Mouse (Mus musculus) cerebellum, postnatal 25 days (tissue): ENCODE data around the gene Nr6a1.

Source experiments
- DNase-seq, 2 experiments: peaks; one replicate each; pipeline ENCODE4 v3.0.0; 2021; ENCODE audit warnings: mixed read lengths in 2 of 2

The Nr6a1 gene

DNA sequence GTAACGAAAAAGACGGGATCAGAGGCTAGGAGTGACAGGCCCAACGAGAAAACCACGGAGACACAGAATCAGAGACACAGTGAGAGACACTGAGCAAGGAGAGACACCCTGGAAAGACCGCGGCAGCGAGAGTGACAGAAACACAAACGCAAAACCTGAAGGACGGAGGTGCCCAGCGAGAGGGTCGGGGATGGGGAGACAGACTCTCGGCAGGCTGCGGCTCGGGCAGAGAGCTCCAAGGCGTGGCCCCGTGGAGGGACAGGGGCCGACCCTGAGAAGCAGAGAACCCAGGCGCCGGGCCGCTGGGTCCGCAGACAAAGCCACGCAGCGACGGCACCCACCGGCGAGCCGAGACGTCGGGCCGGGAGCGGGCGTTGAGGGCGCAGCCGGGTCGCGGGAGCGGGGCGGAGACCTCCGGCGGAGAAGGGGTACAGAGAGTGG lies 216.0 kb downstream of the Nr6a1 start:
- peak in 1 of 2 experiments; percentile 22 for DNase-seq

DNA sequence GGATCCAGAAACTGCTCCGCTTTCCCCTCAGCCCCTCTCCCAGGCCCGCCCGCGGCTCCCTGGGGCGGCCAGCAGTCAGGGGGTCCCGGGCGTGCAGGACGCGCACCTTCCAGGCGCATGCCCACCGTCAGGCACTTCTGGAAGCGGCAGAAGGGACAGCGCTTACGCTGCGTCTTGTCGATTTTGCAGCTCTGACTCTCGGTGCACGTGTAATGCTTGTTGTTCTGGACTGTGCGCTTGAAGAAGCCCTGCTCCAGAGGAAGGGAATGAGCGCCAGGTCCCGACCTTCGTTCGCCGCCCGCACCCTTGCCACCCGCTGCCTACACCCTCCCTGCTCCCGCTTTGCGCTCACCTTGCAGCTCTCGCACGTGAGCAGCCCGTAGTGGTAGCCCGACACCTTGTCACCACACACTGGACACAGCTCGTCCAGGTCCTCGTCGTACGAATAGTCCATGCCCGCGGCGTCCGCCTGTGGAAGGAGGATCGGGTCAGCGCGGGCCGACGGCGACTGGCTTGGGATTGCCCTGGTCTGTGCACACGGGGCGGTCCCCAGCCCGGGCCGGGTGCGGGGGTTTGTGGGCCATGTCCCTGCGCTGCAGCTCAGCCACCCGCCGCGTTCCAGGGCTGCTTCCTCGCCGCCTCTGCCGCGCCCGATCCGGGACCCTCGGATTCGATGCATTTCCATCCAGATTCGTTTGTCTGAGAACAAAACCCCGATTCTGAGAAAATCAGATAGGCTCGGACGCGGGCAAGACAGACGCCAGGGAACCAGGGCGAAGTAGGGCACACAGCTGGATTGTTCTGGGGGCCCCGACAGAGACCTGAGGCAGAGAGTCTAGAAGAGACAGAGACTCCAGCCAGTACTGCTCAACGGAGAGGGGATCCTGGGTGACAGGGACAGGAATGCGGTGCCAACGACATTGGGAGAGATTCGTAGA lies 216.9 kb downstream of the Nr6a1 start:
- DNase-seq, result peak; percentile 31 to 55

DNA sequence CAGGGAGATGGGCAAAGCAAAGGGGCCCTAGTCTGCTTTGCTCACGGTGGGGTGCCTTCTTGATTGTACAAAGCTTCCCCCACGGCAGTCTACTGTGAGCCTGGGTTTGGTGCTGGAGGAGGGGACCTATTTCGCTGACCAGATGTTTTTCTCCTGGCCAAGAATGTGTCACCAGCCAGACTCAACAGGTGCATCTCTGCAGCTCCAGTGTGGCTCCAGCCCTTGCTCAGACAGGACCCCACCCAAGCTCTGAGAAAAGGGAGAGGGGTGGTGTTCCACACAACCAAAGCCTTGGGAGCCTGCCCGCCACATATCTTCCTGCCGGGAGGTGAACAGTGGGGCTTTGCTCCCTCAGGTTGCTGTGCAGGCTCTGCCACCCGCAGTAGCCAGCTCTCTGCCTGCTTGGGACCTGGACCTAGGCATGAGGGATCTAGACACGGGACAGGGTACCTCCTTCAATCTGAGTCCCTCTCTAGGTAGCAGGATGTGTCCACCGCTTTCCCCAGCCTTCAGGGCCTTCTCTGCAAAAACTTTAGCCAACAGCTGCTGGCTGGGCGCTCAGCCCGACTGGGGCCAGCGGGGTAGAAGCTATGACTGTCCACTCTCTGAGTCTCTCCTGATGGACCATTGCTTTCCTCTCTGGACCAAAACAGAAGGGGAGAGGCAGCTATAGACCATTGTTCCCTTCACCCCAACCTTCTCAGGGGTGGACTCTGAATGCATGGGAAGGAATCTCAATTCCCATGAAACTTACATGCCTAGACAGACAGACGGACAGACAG lies 218.4 kb downstream of the Nr6a1 start:
- no peak for DNase-seq

DNA sequence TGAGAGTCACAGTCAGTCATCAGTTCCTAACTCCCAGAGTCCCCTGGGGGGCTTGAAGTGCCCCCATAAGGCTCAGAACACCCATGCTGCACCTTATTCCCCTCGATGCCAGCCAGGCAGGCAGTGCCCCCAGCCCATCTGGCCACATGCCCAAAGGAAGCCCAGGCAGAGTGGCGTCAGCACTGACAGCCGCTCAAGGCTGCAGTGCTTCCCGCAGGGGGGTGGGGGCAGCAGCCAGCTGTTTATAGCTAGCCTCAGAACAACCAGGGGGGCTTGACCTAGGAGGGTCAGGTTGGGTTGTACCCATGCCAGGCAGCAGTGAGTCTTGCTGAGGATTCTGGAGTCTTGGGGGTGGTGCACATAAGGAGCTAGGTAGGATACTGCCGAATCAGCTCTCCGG lies 220.8 kb downstream of the Nr6a1 start:
- DNase-seq, result no peak

DNA sequence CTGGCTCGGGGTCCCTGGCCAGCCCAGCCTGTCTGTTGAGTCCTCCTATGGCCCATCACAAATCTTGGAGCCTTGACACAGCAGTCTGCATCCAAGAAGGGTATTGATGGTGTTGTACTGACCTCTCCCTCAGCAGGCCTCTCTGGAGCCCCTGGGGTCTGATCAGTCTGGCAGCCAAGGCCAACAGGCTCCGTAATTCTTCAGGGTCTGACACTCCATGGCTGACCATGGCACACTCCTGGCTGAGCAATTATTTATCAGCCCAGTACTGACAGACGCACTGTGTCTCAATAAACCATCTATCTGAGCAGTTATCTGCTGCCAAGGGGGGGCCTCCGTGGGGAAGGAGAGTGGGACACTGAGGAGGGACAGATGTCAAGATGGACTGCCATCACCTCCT lies 222.5 kb downstream of the Nr6a1 start:
- DNase-seq, result no peak

DNA sequence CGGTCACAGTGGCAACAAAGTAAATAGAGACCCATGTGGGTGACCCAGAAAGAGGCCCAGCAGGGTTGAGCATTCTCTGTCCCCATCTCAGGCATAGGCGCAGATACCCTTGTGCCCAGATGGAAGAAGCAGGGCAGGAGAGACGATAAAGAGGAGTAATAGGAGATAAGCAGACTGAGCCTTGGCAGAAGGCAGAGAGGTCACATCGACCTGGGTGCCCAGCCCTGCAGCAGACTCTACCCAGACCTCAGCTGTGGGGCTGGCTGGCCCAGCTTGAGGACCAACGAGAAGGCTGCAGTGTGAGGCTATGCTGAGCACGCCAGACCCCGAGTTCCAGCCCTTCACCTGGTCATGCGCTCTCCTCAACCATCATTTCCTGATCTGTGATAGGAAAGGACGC lies 223.2 kb downstream of the Nr6a1 start:
- DNase-seq, result no peak

DNA sequence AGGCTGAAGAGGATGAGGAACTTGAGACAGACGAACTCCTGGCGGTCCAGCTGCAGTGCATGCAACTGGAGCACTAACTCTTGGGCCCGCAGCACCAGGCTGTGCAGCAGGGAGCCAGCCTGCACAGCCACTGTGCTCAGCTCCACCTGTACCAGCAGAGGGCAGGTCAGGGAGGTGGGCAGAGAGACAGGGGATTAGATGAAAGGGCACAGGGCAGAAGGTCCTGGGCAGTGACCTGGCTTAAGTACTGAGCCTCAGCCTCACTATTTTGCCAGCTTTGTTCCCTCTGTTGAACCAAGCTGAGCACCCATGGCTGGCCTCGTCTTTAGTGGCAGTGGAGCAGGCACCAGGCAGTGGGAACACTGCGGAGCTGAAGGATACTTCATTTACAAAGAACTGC lies 227.3 kb downstream of the Nr6a1 start:
- DNase-seq, result no peak

DNA sequence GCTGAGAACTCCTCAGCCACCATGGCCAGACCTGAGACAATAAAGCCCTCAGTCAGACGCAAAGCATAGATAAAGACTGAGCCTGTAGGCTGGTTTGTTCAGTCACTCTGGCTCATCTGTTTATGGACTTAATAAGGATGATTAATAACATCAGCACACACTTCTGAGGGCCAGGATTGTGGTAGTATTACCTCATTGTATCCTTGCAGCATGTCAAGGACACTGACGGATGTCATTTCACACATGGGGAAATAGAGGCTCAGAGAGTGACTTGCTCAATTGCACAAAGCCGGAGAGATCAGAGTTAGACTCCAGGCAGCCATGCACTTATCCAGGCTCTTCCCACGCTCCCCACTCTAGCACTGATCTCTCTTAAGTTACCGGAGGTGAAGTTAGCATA lies 228.9 kb downstream of the Nr6a1 start:
- no peak for DNase-seq

DNA sequence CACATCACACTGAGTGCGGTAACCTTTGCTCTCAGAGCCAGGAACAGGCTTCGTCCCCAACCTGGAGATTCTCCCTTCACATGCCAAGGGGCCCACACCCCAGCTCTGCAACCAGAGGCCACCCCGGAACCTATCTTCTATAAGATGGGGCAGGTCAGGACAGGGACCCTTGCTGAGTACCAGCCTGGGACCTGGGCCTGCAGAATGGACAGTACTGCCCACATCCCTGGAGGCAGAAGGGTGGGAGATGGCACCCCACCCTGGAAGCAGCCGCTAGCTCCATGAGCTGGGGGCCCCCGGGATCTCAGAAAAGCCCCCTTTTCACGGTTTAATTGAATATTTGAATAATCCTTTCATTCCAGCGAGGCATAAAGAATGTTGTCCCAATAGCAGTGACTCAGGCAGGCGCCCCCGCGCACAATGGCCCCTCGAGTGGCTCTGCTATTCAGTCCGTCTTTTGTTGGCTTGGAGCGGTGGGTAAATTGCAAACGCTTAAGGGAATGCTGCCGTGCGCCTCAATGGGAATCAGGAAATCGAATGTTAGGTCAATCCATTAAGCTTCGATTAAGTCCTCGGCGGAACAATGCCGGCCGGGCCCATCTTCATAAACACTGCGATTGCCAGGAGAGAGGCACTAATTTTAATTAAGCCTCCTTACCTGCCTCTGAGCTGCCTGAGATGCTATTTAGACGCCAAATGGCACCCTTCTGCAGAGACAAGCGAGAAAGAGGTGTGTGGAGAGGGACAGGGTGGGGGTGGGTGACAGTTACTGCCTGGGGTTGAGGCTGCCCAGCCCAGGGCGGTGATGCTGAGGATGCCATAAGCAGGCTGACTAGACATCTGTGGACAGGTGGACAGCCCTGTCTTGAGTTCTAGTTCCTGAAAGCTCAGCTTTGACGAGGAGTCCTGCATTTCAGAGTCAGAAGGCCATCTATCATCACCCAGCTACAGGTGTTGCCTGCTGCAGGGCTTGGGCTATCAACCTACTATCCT lies 230.1 kb downstream of the Nr6a1 start:
- no peak for DNase-seq

DNA sequence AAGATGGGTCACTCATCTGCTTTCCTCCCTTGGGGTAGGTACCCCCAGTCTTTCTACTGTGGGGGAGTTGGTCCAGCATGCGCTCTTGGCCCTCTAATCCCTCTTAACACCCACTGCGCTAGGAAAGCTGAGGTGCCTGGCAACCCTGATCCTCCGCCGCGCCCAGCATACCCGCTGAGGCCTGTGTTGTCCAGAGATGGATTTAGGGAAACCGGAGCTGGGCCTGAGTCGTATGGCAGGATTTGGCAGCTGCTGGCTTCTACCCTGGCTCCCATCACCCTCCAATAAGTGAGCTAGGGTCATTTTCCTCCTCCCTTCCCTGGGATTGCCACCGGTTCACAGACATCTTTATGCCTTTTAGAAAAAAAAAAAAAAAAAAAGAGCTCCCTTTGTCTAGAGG lies 231.7 kb downstream of the Nr6a1 start:
- no peak for DNase-seq

DNA sequence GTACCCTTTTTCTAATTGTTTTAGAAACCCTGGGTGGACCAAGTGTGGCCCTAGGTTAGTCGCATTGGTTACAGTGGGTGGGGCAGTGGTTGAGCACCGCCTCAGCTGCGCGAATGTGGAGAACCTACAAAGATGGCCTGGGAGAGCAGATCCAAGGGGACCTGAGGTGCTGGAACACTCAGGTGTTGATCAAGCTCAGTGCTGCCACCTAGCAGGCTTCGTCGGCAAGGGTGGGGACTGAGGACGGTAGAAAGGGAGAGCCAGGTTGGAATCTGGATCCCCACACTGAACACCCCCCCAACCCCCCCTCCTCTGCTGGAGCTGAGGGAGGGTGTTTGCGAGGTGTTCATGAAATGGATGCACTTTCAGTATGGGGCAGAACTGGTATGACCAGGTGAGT lies 235.9 kb downstream of the Nr6a1 start:
- DNase-seq, result peak; percentile 66 to 78

DNA sequence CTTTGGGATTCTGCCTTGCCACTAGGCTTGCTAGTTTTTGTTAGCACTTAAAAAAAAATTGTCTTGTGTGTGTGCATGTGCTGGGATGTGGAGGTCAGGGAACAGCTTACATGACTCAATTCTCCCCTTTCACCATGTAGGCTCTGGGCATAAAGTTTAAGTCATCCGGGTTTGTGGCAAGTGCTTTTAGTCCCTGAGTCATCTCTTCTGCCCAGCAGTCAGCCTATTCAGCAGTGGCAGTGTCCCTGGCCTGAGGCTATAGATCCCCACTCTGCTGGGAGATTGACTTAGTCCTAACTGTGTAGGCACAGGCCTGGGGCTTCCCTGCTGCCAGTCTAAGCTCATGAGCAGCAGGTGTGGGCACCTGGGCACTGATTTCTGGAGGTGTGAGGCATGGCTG lies 237.6 kb downstream of the Nr6a1 start:
- no peak for DNase-seq

DNA sequence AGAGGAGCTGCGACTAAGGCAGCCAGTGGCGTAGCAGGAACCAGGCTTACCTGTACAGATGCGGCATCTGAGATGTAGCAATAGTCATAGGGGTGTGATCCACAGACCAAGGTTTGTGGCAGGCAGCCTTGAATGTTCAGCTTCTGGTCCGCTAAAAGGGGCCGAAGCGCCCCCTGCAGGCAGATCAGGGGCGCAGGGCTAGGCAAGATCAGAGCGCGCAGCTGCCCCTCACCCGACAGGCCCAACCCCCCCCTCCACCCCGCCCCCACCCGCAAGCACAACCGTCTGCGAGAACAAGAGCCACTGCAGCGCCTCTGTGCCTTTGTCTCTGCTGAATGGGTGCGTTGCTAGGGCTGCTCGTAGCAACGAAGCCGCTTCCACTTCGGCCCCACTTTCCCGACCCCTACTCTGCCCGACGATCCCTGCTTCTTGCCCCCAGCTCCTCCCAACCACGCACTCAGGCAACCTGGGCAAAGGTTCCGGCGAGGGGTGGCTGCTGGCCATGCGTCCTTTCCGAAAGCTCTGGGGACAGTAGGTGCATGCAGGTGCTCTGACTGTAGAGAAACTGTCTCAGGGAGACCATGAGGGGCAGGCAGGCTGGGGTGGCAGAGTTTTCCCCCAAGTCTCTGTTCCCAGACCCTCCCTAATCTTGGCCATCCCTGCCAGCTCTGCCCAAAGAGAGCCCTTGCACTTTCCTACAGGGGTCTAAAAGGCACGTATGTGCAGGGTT lies 238.5 kb downstream of the Nr6a1 start:
- DNase-seq, result peak; percentile 53 to 67

DNA sequence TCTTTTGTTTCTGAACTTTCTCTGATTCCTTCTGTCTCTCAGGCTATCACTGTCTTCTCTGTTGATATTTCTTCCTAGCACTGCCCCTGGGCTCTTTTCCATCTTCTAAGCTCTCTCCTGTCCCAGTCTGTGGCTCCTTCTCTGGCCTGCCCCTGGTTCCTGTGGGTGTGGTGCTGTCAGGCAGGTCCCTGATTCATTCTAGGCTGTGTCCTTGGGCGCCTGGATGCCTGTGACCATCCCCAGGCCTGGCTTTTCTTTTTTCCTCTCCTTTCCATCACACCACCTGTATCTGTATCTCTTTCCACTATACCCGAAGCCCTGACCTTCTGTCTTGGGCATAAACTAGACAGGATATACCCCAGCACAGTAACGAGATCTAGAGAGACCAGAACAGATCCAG lies 241.7 kb downstream of the Nr6a1 start:
- no peak for DNase-seq

DNA sequence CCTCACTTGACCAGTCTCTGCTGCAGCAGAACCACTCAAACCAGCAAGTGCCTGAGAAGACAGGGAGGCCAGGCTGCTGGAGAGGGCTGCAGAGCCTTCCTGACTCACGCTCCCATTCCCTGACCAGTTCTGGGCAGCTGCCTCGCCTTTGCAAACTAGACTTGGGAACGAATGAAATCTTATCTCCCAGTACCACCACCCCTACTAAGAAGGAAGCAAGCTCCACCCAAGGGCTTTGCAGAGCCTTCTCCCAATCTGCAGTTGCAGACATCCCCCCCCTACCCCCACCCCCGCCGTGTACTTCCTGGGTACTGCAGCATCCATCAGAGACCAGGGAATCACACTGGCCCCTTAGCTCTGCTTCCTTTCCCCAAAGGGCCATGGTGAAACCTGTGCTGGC lies 244.4 kb downstream of the Nr6a1 start:
- DNase-seq, result no peak

DNA sequence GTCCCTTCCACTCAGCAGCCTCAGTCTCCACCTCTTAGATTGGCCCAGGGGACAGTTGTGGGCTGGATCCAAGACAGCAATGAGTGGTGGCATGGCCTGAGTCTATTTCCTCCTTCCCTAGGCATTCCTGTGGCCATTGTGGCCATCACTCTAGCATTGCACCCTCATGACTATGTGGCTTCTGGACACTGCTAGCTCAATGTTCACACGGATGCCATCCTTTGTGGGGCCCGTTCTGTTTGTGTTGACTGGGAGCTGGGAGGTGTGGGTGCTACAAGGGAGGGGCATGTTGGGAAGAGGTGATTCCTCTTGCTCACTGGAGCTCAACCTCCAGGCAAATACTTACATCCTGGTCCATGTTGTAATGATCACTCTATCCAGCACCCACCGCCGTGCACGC lies 245.3 kb downstream of the Nr6a1 start:
- no peak for DNase-seq

DNA sequence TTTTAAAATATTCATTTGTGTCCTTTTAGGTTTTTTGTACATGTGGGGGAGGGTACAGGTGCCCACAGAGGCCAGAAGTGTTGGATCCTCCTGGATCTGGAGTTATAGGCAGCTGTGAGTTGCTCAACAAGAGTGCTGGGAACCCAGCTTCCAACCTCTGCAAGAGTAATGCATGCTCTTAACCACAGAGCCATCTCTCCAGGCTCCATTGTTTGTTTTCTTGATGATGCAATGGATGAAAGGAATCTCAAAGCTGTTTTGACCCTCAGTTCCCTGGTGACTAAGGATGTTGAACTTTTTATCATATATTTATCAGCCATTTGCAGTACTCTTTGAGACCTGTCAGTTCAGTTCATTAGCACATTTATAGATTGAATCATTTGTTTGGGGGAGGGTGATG lies 248.5 kb downstream of the Nr6a1 start:
- no peak for DNase-seq

DNA sequence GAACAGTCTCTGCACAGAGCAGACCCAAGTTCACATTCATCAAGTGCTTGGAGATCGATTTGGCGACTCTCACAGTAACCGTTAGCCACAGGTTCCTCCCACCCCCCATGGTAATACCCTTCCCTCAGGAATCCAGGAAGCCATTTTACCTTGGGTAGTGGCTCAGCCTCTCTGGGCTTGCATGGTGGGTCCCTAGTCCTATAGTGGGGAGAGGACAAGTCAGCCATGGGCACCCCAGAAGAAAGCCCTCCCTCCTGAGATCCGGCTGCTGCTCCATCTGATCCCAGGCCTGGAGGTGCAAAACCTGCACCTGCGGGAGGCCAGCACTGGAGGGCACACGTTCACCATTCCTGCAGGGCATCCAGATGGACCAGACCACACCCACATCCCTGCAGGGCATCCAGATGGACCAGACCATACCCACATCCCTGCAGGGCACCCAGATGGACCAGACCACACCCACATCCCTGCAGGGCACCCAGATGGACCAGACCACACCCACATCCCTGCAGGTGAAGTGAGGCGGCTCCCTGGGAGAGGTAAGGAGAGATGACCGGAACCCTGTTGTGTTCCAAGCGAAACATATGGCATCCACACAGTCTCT lies 252.0 kb downstream of the Nr6a1 start:
- peak; percentile 47 to 57 for DNase-seq
